Mouse (Mus musculus) embryonic fibroblast, embryonic 13.5 days (primary cell): Measurements from ENCODE around the gene Ptpn5.

Experiments used
- CTCF ChIP-seq: IDR thresholded peaks from 2 replicates; pipeline ENCODE4 v1.5.1; 2011; ENCODE audit warnings: mild to moderate bottlenecking, control low read depth, low read length, moderate library complexity, borderline replicate concordance; ENCODE audit not compliant: insufficient read depth
- POLR2A ChIP-seq: IDR thresholded peaks from 2 replicates; pipeline ENCODE4 v1.6.1; 2011; ENCODE audit warnings: low read depth, mild to moderate bottlenecking, control low read depth, low read length, moderate library complexity

GRCm38 (mm10) chr7:47131258-47131657, 2.2 kb downstream of the Ptpn5 start:
- no peak for TF ChIP-seq POLR2A
- no peak for TF ChIP-seq CTCF
